Mouse (Mus musculus): ENCODE measurements around the gene Zfp42. TPM values are rescaled to one million over a fixed set of nuclear protein-coding genes. Genes with fewer than 3 reads are reported as not detected.

Zfp42 gene
- polyA plus RNA-seq, 1 experiment from 2014 or later: not detected

Other genes with a start within 250 kb of the Zfp42 start
- not detected in 2 replicates for gene Triml1, start 165.5 kb downstream of the Zfp42 start, polyA plus RNA-seq (2015; fragmentation: Nextera tagmentation; extraction: Ambion mirVana)
- not detected in 2 replicates for gene Triml2, start 126.4 kb downstream of the Zfp42 start, polyA plus RNA-seq (2015; fragmentation: Nextera tagmentation; extraction: Ambion mirVana)
- gene Adam26b, start 221.1 kb upstream of the Zfp42 start, polyA plus RNA-seq (2015; fragmentation: Nextera tagmentation; extraction: Ambion mirVana): not detected in 2 replicates